8 mouse cellular contexts compared by ENCODE assay signal in genomic region chr4:99929149-99929612, GRCm38 (mm10). TPM values are rescaled to one million over a fixed set of nuclear protein-coding genes. Genes with fewer than 3 reads are reported as not detected.
DNase-seq lines count a peak whose midpoint lies in the region; ATAC-seq and TF ChIP-seq lines count a peak whose summit lies in the region.

TSS of gene Pgm1 (plus strand) at chr4:99929414.

- WGBS in forebrain, embryonic 11.5 days: 5% methylated on average over 23 of the region's 23 CpGs
- 2% methylated on average over 23 of the region's 23 CpGs for WGBS in liver, embryonic 13.5 days (ENCODE audit: insufficient replicate concordance)

- DNase-seq in CH12.LX (ENCODE audit: extremely low read depth): peak; percentile 80
- peak in 1 of 2 experiments; percentile 73 for DNase-seq in adrenal gland, postnatal 4 days (ENCODE audit: low spot score in 2 of 2)
- peak; percentile 85 for DNase-seq in forebrain, embryonic 11.5 days (ENCODE audit: low spot score)
- DNase-seq in heart, postnatal 10 days: peak; percentile 90 to 92
- DNase-seq in kidney, postnatal 36 days: peak; percentile 96 to 97
- DNase-seq in liver, embryonic 13.5 days: peak; percentile 78
- peak; percentile 81 for DNase-seq in naive thymus-derived CD4-positive, alpha-beta T cell, adult 2 months (ENCODE audit: low read depth)
- DNase-seq in thymus, postnatal 14 days: peak; percentile 67

- TF ChIP-seq EP300 in CH12.LX (IDR thresholded peaks at IDR 0.05; ENCODE audit: low read length): no peak

- H3K4me1 ChIP-seq in CH12.LX (ENCODE audit: control insufficient read depth in 1 of 2, insufficient read depth in 2 of 2): peaks cover 7 to 54% of the 10 kb centered on the region in 2 experiments
- no peaks in the 10 kb centered on the region for H3K4me1 ChIP-seq in forebrain, embryonic 11.5 days (replicated peaks; ENCODE audit: control insufficient read depth, insufficient read depth, low read length)
- peaks cover 56% of the 10 kb centered on the region for H3K4me1 ChIP-seq in liver, embryonic 13.5 days (replicated peaks)

- peaks cover 15% of the 10 kb centered on the region for H3K79me2 ChIP-seq in CH12.LX (replicated peaks; ENCODE audit: control insufficient read depth, extremely low read depth, insufficient read depth, poor library complexity, severe bottlenecking)

- dilution Hi-C loops in CH12.LX (cut with MboI; ENCODE audit: extremely low pct_ligation_motif_present, extremely low pct_unique_long_range_greater_than_20kb, low sequenced_read_pairs): no loop called here

- no peaks in the 10 kb centered on the region for H3K9me3 ChIP-seq in CH12.LX (replicated peaks; ENCODE audit: low read length)
- no peaks in the 10 kb centered on the region for H3K9me3 ChIP-seq in forebrain, embryonic 11.5 days (ENCODE audit: control insufficient read depth, low read length)
- H3K9me3 ChIP-seq in liver, embryonic 13.5 days (replicated peaks): no peaks in the 10 kb centered on the region

- H3K4me3 ChIP-seq in CH12.LX (replicated peaks in 1 of 3; ENCODE audit: low read depth in 2 of 3, low read length in 2 of 3, poor library complexity in 1 of 3): peak within 1 kb of the TSS; percentile 79 to 86 (median 81)
- H3K4me3 ChIP-seq in forebrain, embryonic 11.5 days (ENCODE audit: low read depth, low read length): peak within 1 kb of the TSS; percentile 61
- peak within 1 kb of the TSS; percentile 67 for H3K4me3 ChIP-seq in liver, embryonic 13.5 days (replicated peaks)

- intact Hi-C loops in heart, postnatal 10 days (cut with DNase I): no loop called here

- in situ Hi-C loops in CH12.LX (cut with MboI; ENCODE audit: low pct_ligation_motif_present, low pct_unique_long_range_greater_than_20kb, low sequenced_read_pairs): no loop called here

- H3K27me3 ChIP-seq in CH12.LX (replicated peaks): no peaks in the 10 kb centered on the region
- H3K27me3 ChIP-seq in forebrain, embryonic 11.5 days (ENCODE audit: control insufficient read depth, insufficient read depth, low read length): no peaks in the 10 kb centered on the region
- no peaks in the 10 kb centered on the region for H3K27me3 ChIP-seq in liver, embryonic 13.5 days

- TF ChIP-seq RAD21 in CH12.LX (IDR thresholded peaks at IDR 0.05; ENCODE audit: low read depth, low read length): no peak

- peaks cover 0 to 28% of the 10 kb centered on the region in 2 experiments for H3K36me3 ChIP-seq in CH12.LX (replicated peaks in 1 of 2; ENCODE audit: control insufficient read depth in 1 of 2, insufficient read depth in 1 of 2, low read length in 1 of 2)
- H3K36me3 ChIP-seq in forebrain, embryonic 11.5 days (ENCODE audit: control insufficient read depth, insufficient read depth, low read length): no peaks in the 10 kb centered on the region
- no peaks in the 10 kb centered on the region for H3K36me3 ChIP-seq in liver, embryonic 13.5 days

- peak within 1 kb of the TSS; percentile 74 for H3K9ac ChIP-seq in CH12.LX (ENCODE audit: insufficient read depth, low read depth)
- peak within 1 kb of the TSS; percentile 77 for H3K9ac ChIP-seq in forebrain, embryonic 11.5 days (ENCODE audit: low read length)
- H3K9ac ChIP-seq in liver, embryonic 13.5 days: peak within 1 kb of the TSS; percentile 73

- TF ChIP-seq CTCF in CH12.LX (conservative IDR thresholded peaks at IDR 0.05 in 1 of 2, IDR thresholded peaks at IDR 0.05 in 1 of 2; ENCODE audit: low read depth in 2 of 2, low read length in 2 of 2): no peak

- H3K27ac ChIP-seq in CH12.LX (ENCODE audit: insufficient read depth, low read depth): peak within 1 kb of the TSS; percentile 68
- peak within 1 kb of the TSS; percentile 70 for H3K27ac ChIP-seq in forebrain, embryonic 11.5 days (ENCODE audit: low read depth, low read length)
- peak within 1 kb of the TSS; percentile 82 for H3K27ac ChIP-seq in liver, embryonic 13.5 days

- ATAC-seq in forebrain, embryonic 11.5 days (replicated peaks; ENCODE audit: low FRiP score): peak; percentile 87
- ATAC-seq in liver, embryonic 13.5 days (ENCODE audit: low read depth): peak; percentile 84

- peak within 1 kb of the TSS; percentile 79 for H3K4me2 ChIP-seq in CH12.LX (ENCODE audit: insufficient read depth, low read depth, poor library complexity, severe bottlenecking)
- H3K4me2 ChIP-seq in forebrain, embryonic 11.5 days (ENCODE audit: low read depth, low read length, severe bottlenecking): peak within 1 kb of the TSS; percentile 92
- H3K4me2 ChIP-seq in liver, embryonic 13.5 days: peak within 1 kb of the TSS; percentile 86

- peak; percentile 76 for TF ChIP-seq POLR2A in CH12.LX (IDR thresholded peaks at IDR 0.05; ENCODE audit: low read depth, low read length)

TF ChIP-seq in CH12.LX, 34 proteins besides CTCF, POLR2A, EP300 and RAD21:
- 0 out of 2 replicates have a peak, but pooled peaks have one; percentile 21 for TF ChIP-seq IRF4 (IDR thresholded peaks at IDR 0.05; ENCODE audit: low read depth, low read length)
- no peak for TF ChIP-seq CHD1 (IDR thresholded peaks at IDR 0.05; ENCODE audit: low read depth, low read length)
- TF ChIP-seq NRF1 (IDR thresholded peaks at IDR 0.05; ENCODE audit: low read depth, low read length): no peak
- TF ChIP-seq SIN3A (IDR thresholded peaks at IDR 0.05; ENCODE audit: low read length): peak; percentile 40; the same call in 1 of the 2 replicates
- TF ChIP-seq E2F4 (IDR thresholded peaks at IDR 0.05; ENCODE audit: insufficient replicate concordance, low read depth, low read length): no peak
- no peak for TF ChIP-seq POLR2AphosphoS2 (IDR thresholded peaks at IDR 0.05; ENCODE audit: low read depth, low read length)
- peak; percentile 51; the same call in 1 of the 2 replicates for TF ChIP-seq USF2 (conservative IDR thresholded peaks at IDR 0.05; ENCODE audit: low read depth, low read length)
- no peak for TF ChIP-seq MAZ (IDR thresholded peaks at IDR 0.05; ENCODE audit: low read depth, low read length)
- peak; percentile 76 for TF ChIP-seq ZMIZ1 (IDR thresholded peaks at IDR 0.05; ENCODE audit: low read depth, low read length)
- TF ChIP-seq MAFK (IDR thresholded peaks at IDR 0.05; ENCODE audit: insufficient replicate concordance, low read length): no peak
- no peak for TF ChIP-seq KAT2A (IDR thresholded peaks at IDR 0.05; ENCODE audit: insufficient replicate concordance, low read length)
- no peak for TF ChIP-seq ETS1 (conservative IDR thresholded peaks at IDR 0.05; ENCODE audit: low read depth, low read length)
- no peak for TF ChIP-seq GABPA (IDR thresholded peaks at IDR 0.05; ENCODE audit: insufficient replicate concordance, low read depth, low read length)
- no peak for TF ChIP-seq CHD2 (IDR thresholded peaks at IDR 0.05; ENCODE audit: low read length)
- no peak for TF ChIP-seq SMC3 (IDR thresholded peaks at IDR 0.05; ENCODE audit: low read depth, low read length)
- 0 out of 2 replicates have a peak, but pooled peaks have one; percentile 2 for TF ChIP-seq BHLHE40 (IDR thresholded peaks at IDR 0.05; ENCODE audit: low read depth, low read length)
- no peak for TF ChIP-seq JUND (conservative IDR thresholded peaks at IDR 0.05; ENCODE audit: low read depth, low read length)
- TF ChIP-seq ZKSCAN1 (IDR thresholded peaks at IDR 0.05; ENCODE audit: borderline replicate concordance, low read depth, low read length): no peak
- peak; percentile 50; the same call in 1 of the 2 replicates for TF ChIP-seq ELF1 (IDR thresholded peaks at IDR 0.05; ENCODE audit: low read depth, low read length)
- TF ChIP-seq ZNF384 (IDR thresholded peaks at IDR 0.05; ENCODE audit: low read depth, low read length): no peak
- TF ChIP-seq MXI1 (IDR thresholded peaks at IDR 0.05; ENCODE audit: low read depth, low read length): no peak
- TF ChIP-seq ZC3H11A (IDR thresholded peaks at IDR 0.05; ENCODE audit: low read depth, low read length): no peak
- peak; percentile 74 for TF ChIP-seq TCF12 (IDR thresholded peaks at IDR 0.05; ENCODE audit: low read depth, low read length)
- TF ChIP-seq HCFC1 (IDR thresholded peaks at IDR 0.05; ENCODE audit: low read depth, low read length): 0 out of 2 replicates have a peak, but pooled peaks have one; percentile 41
- 0 out of 2 replicates have a peak, but pooled peaks have one; percentile 32 for TF ChIP-seq MYC (IDR thresholded peaks at IDR 0.05; ENCODE audit: low read depth, low read length)
- peak; percentile 76 for TF ChIP-seq USF1 (IDR thresholded peaks at IDR 0.05; ENCODE audit: low read depth, low read length)
- no peak for TF ChIP-seq JUN (IDR thresholded peaks at IDR 0.05; ENCODE audit: insufficient read depth, low read depth, low read length)
- no peak for TF ChIP-seq PAX5 (IDR thresholded peaks at IDR 0.05; ENCODE audit: low read length)
- peak; percentile 34; the same call in 1 of the 2 replicates for TF ChIP-seq MEF2A (IDR thresholded peaks at IDR 0.05; ENCODE audit: borderline replicate concordance, low read depth, low read length)
- no peak for TF ChIP-seq MAX (IDR thresholded peaks at IDR 0.05; ENCODE audit: low read length)
- TF ChIP-seq RCOR1 (conservative IDR thresholded peaks at IDR 0.05; ENCODE audit: low read depth, low read length): no peak
- TF ChIP-seq TBP (conservative IDR thresholded peaks at IDR 0.05; ENCODE audit: low read depth, low read length): peak; percentile 94
- TF ChIP-seq NELFE (IDR thresholded peaks at IDR 0.05; ENCODE audit: low read depth, low read length): peak; percentile 77
- no peak for TF ChIP-seq UBTF (IDR thresholded peaks at IDR 0.05; ENCODE audit: low read depth, low read length)

RNA-seq across cellular contexts. Expression of gene Pgm1, which starts in this region (rescaled TPM):
- total RNA-seq in CH12.LX (2012; rRNA removed): 49.1 and 97.9 TPM in 2 replicates
- total RNA-seq in CH12.LX (2014; rRNA removed): 74.7 and 95.7 TPM in 2 replicates
- polyA plus RNA-seq in CH12.LX (2012; ENCODE audit: insufficient read length, low read depth): 49.8 and 54.0 TPM in 2 replicates
- 10 to 100 TPM; 86.5 to 99.5 TPM for total RNA-seq in adrenal gland, postnatal 4 days (2021)
- polyA plus RNA-seq in forebrain, embryonic 11.5 days (2014; fragmentation: Nextera tagmentation; extraction: Ambion mirVana): 56.8 and 58.9 TPM in 2 replicates
- 100 to 1,000 TPM; 222 to 228 TPM for total RNA-seq in heart, postnatal 10 days (2021)
- polyA plus RNA-seq in liver, embryonic 13.5 days (2015; fragmentation: Nextera tagmentation; extraction: Ambion mirVana): 51.1 and 58.7 TPM in 2 replicates
